Mouse (Mus musculus): Measurements from ENCODE around the gene 4930558C23Rik.
"Not testable (repeated sequence)": the region's sequence is repeated elsewhere in the genome, so short reads cannot be mapped to it uniquely, and the experiment has no call there.

The 4930558C23Rik gene

GRCm38 (mm10) chr3:95370101-95370500 is 32.5 kb downstream of the 4930558C23Rik start:
- DNase-seq: no peak

DNA sequence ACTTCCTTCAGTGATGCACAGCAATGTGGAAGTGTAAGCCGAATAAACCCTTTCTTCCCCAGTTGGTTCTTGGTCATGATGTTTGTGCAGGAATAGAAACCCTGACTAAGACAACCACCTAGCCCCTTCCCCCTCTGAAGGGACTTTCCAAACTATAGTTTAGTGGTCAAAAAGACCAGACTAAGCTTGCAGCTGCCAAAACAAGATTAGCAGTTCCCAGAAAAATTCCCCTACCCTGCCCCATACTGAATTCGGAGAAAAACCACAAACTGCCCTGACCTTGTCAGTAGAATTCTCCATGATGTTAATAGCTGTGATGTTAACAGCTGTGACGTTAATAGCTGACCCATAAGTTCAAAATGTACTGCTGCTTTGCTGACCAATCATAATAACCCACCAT is 42.4 kb downstream of the 4930558C23Rik start:
- DNase-seq: not testable (repeated sequence)

- no peak for DNase-seq
Observed at GRCm38 (mm10) chr3:95357746-95358145, 44.9 kb downstream of the 4930558C23Rik start.

GRCm38 (mm10) chr3:95356701-95357449 is 45.8 kb downstream of the 4930558C23Rik start, which contains the start of gene Setdb1:
Gene Setdb1, minus strand, starts transcription at chr3:95357202.
- DNase-seq: peak; percentile 92

DNA sequence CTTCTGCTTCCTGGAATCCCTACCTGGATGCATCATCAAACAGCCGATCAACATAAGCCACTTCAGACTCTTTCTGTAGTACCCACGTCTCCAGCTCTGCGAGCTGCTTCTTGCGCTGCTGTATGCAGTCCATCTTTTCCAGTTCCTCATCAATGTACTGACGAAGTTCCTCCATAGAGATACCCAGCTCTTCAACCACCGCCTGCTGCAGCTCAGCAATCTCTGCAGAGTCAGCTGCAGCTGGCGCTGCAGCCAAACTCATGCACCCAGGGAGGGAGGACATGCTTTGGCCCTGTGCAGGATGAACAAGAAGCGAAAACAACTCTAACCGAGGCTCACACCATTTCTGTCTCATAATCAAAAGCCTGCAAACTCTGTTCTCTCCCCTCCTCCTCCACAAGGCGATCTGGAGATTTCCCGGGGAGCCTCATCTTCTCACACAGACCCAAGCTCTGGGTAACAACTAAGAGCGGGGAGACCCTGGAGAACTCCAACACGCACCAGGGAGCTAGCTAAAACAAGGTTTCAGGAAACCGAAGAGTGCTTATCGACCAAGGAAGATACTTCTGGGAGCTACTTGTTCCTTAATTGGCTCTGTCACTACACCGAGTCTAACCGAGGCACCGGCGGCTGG is 46.6 kb downstream of the 4930558C23Rik start:
- not testable (repeated sequence) for DNase-seq

DNA sequence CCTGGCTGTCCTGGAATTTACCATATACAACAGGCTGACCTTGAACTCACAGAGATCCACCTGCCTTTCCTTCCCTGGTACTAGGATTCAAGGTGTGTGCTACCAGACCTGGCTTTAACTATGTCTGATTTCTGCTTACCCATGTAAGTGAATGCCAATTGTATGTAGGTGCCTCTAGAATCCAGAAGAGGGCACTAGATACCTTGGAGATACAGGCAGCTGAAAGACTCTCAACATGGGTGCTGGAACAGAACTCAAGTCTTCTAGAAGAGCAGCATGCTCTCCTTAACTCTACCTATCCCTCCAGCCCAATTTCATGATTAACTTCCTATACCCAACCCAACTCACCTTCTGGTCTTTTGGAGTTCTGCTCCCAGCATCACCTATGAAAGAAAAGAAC is 53.1 kb downstream of the 4930558C23Rik start:
- DNase-seq: peak; percentile 18

DNA sequence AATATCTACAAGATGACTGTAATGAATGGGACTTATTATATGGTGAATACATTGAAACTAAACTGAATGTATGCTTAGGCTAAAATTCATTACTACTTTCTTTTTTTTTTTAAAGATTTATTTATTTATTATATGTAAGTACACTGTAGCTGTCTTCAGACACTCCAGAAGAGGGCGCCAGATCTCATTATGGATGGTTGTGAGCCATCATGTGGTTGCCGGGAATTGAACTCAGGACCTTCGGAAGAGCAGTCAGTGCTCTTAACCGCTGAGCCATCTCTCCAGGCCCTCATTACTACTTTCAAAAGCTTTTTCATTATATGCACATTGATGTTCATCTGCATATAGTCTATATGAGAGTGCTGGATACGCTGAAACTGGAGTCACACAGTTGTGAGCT is 54.3 kb downstream of the 4930558C23Rik start:
- DNase-seq: not testable (repeated sequence)

DNA sequence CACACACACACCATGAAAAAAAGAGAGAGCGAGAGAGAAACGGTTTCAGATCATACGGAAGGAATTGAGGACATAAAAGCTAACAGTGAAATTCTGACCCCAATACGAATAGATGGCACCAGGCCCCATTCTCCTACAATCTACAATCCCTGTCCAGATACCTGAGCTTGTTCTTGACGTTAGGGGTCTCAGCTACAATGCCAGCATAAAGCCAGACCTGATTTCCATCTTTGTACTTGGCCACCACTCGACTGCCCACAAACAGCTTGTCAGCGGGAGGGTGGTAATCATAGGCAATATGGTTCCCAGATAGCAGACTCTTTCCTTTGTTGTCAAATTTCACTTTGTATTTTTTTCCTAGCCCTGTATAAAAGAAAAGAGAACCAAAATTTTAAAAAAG is 56.2 kb downstream of the 4930558C23Rik start:
- DNase-seq: no peak

DNA sequence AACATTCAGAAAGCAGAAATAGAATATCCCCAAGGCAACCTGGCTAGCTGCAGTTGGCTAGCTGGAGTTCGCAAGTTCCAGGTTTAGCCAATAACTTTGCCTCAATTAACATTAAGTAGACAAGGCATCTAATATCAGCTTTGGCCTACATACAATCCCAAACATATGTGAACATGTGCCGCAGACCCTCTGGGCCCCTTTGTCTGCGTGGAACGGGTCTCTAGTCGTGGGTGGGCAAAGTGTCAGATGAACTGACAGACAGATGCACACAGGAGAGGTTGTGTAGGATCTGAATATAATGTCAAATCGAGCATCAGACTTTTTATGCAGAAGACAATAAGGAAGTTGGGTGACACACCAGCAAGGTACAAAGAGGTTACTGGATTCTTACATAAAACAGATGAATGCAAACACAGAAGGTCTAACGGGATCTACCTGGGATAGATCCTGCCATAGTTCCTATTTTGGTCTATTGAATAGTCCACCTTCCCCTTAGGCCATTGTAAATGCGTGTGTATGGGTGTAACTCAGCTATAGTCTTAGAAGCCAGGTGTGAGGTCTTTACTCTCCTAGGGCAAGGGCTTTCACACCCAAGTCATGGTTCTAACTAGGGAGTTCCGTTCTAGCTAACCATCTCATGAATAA is 59.2 kb downstream of the 4930558C23Rik start:
- not testable (repeated sequence) for DNase-seq

- no peak for DNase-seq
Observed at GRCm38 (mm10) chr3:95338251-95338650, 64.4 kb downstream of the 4930558C23Rik start.

DNA sequence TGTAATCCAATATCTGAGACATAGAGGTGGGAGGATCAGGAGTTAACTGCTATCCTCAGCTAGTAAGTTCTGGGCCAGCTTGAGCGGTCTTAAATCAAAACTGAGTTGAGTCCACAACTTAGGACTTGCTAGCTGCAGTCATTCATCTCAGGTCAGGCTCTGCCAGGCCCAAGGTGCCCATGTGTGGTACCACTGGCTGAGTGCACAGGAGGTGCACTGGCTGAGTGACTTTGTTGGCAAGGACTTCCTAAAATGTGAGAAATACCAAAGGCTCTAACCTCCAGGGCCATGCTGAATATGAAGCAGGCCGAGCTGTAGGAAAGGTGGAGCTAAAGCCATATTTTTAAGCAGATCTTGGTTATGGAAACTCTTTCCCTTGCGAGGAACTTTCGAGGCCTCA is 65.3 kb downstream of the 4930558C23Rik start:
- no peak for DNase-seq
